Mouse (Mus musculus): Measurements from ENCODE around the gene Spag6. TPM values are rescaled to one million over a fixed set of nuclear protein-coding genes. Genes with fewer than 3 reads are reported as not detected.

Spag6 gene
- polyA plus RNA-seq, 1 experiment = 0.41 TPM

DNA sequence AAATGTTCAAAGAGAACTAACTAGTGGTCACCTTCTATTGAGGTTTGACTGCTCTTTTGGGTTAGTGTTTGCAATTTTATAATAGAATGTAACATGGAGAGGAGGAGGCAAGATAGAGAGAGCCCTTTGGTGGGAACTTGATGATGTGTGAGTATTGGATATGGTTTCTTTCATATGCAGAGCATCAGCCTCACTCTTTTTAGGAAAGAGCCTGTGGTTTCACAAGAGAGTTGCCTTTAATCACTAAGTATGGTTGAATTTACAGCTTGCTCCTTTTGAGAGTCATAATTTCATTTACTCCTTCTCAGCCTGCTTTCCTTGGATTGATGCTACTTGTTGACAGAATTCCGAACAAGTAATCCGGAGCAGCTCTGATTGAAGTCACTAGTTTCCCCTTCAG is 14.1 kb upstream of the Spag6 start:
- H3K4me1 ChIP-seq (ENCODE audit: control insufficient read depth, insufficient read depth, insufficient read length, low read length) = no peaks in the 10 kb centered on the region; the same call in 1 of the 2 replicates
- peaks cover 4% of the 10 kb centered on the region; the same call in 1 of the 2 replicates for H3K36me3 ChIP-seq (ENCODE audit: control insufficient read depth, insufficient read depth, low read length)
- H3K27me3 ChIP-seq (ENCODE audit: control insufficient read depth, insufficient read depth, low read length) = peaks cover 26% of the 10 kb centered on the region
- WGBS = 94% methylated on average over 2 of the region's 2 CpGs
- H3K27ac ChIP-seq (ENCODE audit: insufficient read depth, low read depth, low read length) = no peak overlapping the region
- H3K4me3 ChIP-seq (ENCODE audit: low read depth, low read length) = no peak overlapping the region
- no peak for TF ChIP-seq CTCF (IDR thresholded peaks at IDR 0.05; ENCODE audit: extremely low read depth, insufficient read length, insufficient replicate concordance, low read depth, low read length)
- no peak for TF ChIP-seq POLR2A (IDR thresholded peaks at IDR 0.05; ENCODE audit: low read depth, low read length)

- peaks cover 26% of the 10 kb centered on the region for H3K27me3 ChIP-seq (ENCODE audit: control insufficient read depth, insufficient read depth, low read length)
- 45% methylated on average over 4 of the region's 4 CpGs for WGBS
- TF ChIP-seq CTCF (IDR thresholded peaks at IDR 0.05; ENCODE audit: extremely low read depth, insufficient read length, insufficient replicate concordance, low read depth, low read length) (no peak), POLR2A (IDR thresholded peaks at IDR 0.05; ENCODE audit: low read depth, low read length) (no peak)
- H3K4me1 ChIP-seq (ENCODE audit: control insufficient read depth, insufficient read depth, insufficient read length, low read length) = no peaks in the 10 kb centered on the region; the same call in 1 of the 2 replicates
- peaks cover 4% of the 10 kb centered on the region; the same call in 1 of the 2 replicates for H3K36me3 ChIP-seq (ENCODE audit: control insufficient read depth, insufficient read depth, low read length)
- H3K27ac ChIP-seq (ENCODE audit: insufficient read depth, low read depth, low read length) = no peak overlapping the region
- H3K4me3 ChIP-seq (ENCODE audit: low read depth, low read length) = no peak overlapping the region; the same call in none of the 2 replicates
These were observed 13.3 kb upstream of the Spag6 start for GRCm38 (mm10) chr2:18680501-18680900.

DNA sequence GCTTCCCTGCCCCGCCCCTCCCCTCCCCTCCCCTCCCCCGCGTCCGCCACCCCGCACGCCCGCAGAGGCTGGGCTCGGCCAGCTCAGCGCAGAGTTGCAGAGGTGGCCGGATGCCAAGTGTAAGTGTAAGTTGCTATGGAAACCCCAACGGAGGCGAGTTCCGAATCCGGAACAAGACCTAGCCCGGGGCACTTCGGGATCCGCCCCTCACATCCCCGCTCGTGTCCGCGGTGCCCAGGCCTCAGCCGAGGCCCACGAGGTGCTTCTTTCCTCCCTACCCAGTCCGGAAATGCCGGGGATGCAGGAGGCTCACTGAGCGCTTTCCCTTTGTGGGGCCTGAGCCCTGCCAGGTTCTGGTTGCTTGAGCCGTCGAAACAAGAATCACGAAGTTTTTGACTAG is 12.9 kb upstream of the Spag6 start:
- H3K27ac ChIP-seq (ENCODE audit: insufficient read depth, low read depth, low read length) = no peak overlapping the region
- TF ChIP-seq POLR2A (IDR thresholded peaks at IDR 0.05; ENCODE audit: low read depth, low read length) = no peak
- TF ChIP-seq CTCF (IDR thresholded peaks at IDR 0.05; ENCODE audit: extremely low read depth, insufficient read length, insufficient replicate concordance, low read depth, low read length) = no peak
- 60% methylated on average over 29 of the region's 29 CpGs for WGBS

DNA sequence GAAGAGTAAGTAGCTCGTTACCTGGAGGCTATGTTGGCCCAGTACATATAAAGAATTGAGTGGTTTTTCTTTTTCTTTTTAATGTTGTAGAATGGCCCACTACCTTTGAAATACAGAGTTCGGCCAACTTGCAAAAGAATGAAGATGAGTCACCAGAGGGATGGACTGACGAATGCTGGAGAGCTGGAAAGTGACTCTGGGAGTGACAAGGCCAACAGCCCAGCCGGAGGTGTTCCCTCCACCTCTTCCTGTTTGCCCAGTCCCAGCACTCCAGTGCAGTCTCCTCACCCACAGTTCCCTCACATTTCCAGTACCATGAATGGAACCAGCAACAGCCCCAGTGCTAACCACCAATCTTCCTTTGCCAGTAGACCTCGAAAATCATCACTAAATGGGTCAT is 9.8 kb upstream of the Spag6 start:
- Histone ChIP-seq H3K27me3 (ENCODE audit: control insufficient read depth, insufficient read depth, low read length) (peaks cover 24% of the 10 kb centered on the region), H3K4me1 (ENCODE audit: control insufficient read depth, insufficient read depth, insufficient read length, low read length) (peaks cover 6% of the 10 kb centered on the region), H3K36me3 (ENCODE audit: control insufficient read depth, insufficient read depth, low read length) (peaks cover 4% of the 10 kb centered on the region; the same call in 1 of the 2 replicates), H3K27ac (ENCODE audit: insufficient read depth, low read depth, low read length) (no peak overlapping the region), H3K4me3 (ENCODE audit: low read depth, low read length) (no peak overlapping the region)
- WGBS = 95% methylated on average over 5 of the region's 5 CpGs
- TF ChIP-seq CTCF (IDR thresholded peaks at IDR 0.05; ENCODE audit: extremely low read depth, insufficient read length, insufficient replicate concordance, low read depth, low read length) = no peak
- TF ChIP-seq POLR2A (IDR thresholded peaks at IDR 0.05; ENCODE audit: low read depth, low read length) = no peak

More for the DNA sequence above, 12.9 kb upstream of the Spag6 start:
- Histone ChIP-seq H3K4me3 (ENCODE audit: low read depth, low read length) (peak overlapping the region; percentile 30), H3K27me3 (ENCODE audit: control insufficient read depth, insufficient read depth, low read length) (peaks cover 26% of the 10 kb centered on the region), H3K4me1 (ENCODE audit: control insufficient read depth, insufficient read depth, insufficient read length, low read length) (no peaks in the 10 kb centered on the region; the same call in 1 of the 2 replicates), H3K36me3 (ENCODE audit: control insufficient read depth, insufficient read depth, low read length) (peaks cover 4% of the 10 kb centered on the region; the same call in 1 of the 2 replicates)

- H3K4me3 ChIP-seq (ENCODE audit: low read depth, low read length) = no peak overlapping the region
- peaks cover 4% of the 10 kb centered on the region; the same call in 1 of the 2 replicates for H3K36me3 ChIP-seq (ENCODE audit: control insufficient read depth, insufficient read depth, low read length)
- no peak for TF ChIP-seq POLR2A (IDR thresholded peaks at IDR 0.05; ENCODE audit: low read depth, low read length)
- no peak for TF ChIP-seq CTCF (IDR thresholded peaks at IDR 0.05; ENCODE audit: extremely low read depth, insufficient read length, insufficient replicate concordance, low read depth, low read length)
- H3K27me3 ChIP-seq (ENCODE audit: control insufficient read depth, insufficient read depth, low read length) = peaks cover 30% of the 10 kb centered on the region
- 97% methylated on average over 6 of the region's 6 CpGs for WGBS
- no peak overlapping the region for H3K27ac ChIP-seq (ENCODE audit: insufficient read depth, low read depth, low read length)
- H3K4me1 ChIP-seq (ENCODE audit: control insufficient read depth, insufficient read depth, insufficient read length, low read length) = peaks cover 20% of the 10 kb centered on the region
These were observed 7.4 kb upstream of the Spag6 start for GRCm38 (mm10) chr2:18686386-18686785.

DNA sequence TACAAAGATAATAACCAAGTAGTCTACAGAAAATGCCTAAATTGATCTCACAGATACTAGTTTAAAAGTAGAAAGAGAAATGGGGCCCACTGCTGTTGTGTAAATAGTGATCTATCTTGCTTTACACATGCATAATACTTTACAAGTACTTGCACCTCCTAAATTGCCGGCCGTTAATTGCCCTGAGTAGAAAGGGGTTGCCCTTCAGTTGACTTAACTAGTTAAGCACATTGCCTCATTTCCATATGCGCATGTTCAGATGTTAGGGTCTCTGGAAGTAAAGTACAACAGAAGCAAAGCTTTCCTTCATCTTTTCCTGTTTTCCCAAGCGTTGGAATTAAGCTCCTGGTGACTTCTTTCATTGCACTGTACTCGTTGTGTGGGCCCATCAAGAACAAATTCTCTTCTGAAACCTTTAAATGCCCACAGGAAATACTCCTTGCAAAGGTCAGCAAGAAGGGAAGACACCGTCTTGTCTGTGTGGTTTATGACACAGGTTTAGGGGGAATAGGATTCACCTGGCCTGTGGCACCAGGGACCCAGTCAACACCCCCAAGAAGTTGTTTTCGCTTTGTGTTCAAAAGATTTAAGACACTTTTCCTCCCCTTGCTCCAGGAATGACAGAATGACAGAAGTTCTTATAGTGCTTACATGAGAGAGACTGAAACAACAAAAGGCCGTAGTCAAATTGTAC is 6.9 kb upstream of the Spag6 start:
- no peak for TF ChIP-seq POLR2A (IDR thresholded peaks at IDR 0.05; ENCODE audit: low read depth, low read length)
- H3K27me3 ChIP-seq (ENCODE audit: control insufficient read depth, insufficient read depth, low read length) = peaks cover 30% of the 10 kb centered on the region
- H3K4me3 ChIP-seq (ENCODE audit: low read depth, low read length) = no peak overlapping the region
- H3K4me1 ChIP-seq (ENCODE audit: control insufficient read depth, insufficient read depth, insufficient read length, low read length) = peaks cover 20% of the 10 kb centered on the region
- no peak overlapping the region for H3K27ac ChIP-seq (ENCODE audit: insufficient read depth, low read depth, low read length)
- WGBS = 95% methylated on average over 8 of the region's 8 CpGs
- peaks cover 4% of the 10 kb centered on the region; the same call in 1 of the 2 replicates for H3K36me3 ChIP-seq (ENCODE audit: control insufficient read depth, insufficient read depth, low read length)

GRCm38 (mm10) chr2:18687671-18688170 is 6.1 kb upstream of the Spag6 start:
- WGBS = 32% methylated on average over 9 of the region's 9 CpGs

More at GRCm38 (mm10) chr2:18687671-18688170, 6.1 kb upstream of the Spag6 start:
- Histone ChIP-seq H3K36me3 (ENCODE audit: control insufficient read depth, insufficient read depth, low read length) (peaks cover 3% of the 10 kb centered on the region; the same call in 1 of the 2 replicates), H3K27me3 (ENCODE audit: control insufficient read depth, insufficient read depth, low read length) (peaks cover 37% of the 10 kb centered on the region), H3K4me3 (ENCODE audit: low read depth, low read length) (no peak overlapping the region), H3K27ac (ENCODE audit: insufficient read depth, low read depth, low read length) (no peak overlapping the region), H3K4me1 (ENCODE audit: control insufficient read depth, insufficient read depth, insufficient read length, low read length) (peaks cover 20% of the 10 kb centered on the region)
- TF ChIP-seq CTCF (IDR thresholded peaks at IDR 0.05; ENCODE audit: extremely low read depth, insufficient read length, insufficient replicate concordance, low read depth, low read length) = no peak
- TF ChIP-seq POLR2A (IDR thresholded peaks at IDR 0.05; ENCODE audit: low read depth, low read length) = no peak

All from small intestine, adult 2 months (tissue).